Mouse (Mus musculus) layer of hippocampus, adult 2 months (tissue): Measurements from ENCODE around the gene Aaed1. TPM values are rescaled to one million over a fixed set of nuclear protein-coding genes. Genes with fewer than 3 reads are reported as not detected.
A peak's percentile ranks its signal among the peaks of the same experiment; 100 is the strongest.

Experiments
- DNase-seq, 2 experiments: peaks; one replicate each; pipeline ENCODE4 v3.0.0; 2022; ENCODE audit warnings: low spot score in 2 of 2
- H3K27ac ChIP-seq: fragments of 200-600 bp; 2 replicates; pipeline ENCODE4 v1.8.1; 2022
- H3K4me3 ChIP-seq: fragments of 200-600 bp; 2 replicates; pipeline ENCODE4 v1.8.1; 2022; ENCODE audit warnings: mild to moderate bottlenecking
- CTCF ChIP-seq: fragments of 200-600 bp; conservative IDR thresholded peaks from 2 replicates; pipeline ENCODE4 v1.8.1; 2022; ENCODE audit warnings: antibody characterized with exemption, mild to moderate bottlenecking, moderate library complexity
- total RNA-seq, 2 experiments: library from RNA; stranded (reverse); gene quantifications; 2 replicates each; pipeline ENCODE4 v1.2.3; 2021

Gene Aaed1
- total RNA-seq, 2 experiments from 2014 or later, result 15.2 to 16.4 TPM

DNA sequence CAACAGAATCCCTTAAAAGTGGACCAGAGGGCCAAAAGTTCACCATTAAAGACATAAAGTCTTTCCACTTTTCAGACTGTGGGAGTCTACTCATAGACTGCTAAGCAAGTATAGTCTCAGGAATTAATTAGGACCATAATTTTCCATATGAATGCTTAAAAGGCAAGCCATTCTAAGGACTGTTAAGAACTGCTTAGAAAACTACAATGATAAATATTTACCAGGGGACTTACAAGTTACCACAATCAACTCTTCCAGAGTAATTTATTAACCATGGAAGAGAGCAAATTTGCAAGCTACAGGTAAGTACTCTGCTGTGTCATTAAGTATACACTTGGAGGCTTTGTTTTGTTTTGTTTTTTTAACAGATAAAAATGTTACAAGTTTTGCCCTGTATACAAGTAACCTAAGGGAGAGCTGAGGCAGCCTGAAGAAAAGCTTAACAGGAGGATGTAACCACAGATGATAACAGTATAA lies 74.8 kb downstream of the Aaed1 start:
- H3K4me3 ChIP-seq, result no peak overlapping the region
- DNase-seq, result no peak
- H3K27ac ChIP-seq, result no peak overlapping the region
- no peak for TF ChIP-seq CTCF

DNA sequence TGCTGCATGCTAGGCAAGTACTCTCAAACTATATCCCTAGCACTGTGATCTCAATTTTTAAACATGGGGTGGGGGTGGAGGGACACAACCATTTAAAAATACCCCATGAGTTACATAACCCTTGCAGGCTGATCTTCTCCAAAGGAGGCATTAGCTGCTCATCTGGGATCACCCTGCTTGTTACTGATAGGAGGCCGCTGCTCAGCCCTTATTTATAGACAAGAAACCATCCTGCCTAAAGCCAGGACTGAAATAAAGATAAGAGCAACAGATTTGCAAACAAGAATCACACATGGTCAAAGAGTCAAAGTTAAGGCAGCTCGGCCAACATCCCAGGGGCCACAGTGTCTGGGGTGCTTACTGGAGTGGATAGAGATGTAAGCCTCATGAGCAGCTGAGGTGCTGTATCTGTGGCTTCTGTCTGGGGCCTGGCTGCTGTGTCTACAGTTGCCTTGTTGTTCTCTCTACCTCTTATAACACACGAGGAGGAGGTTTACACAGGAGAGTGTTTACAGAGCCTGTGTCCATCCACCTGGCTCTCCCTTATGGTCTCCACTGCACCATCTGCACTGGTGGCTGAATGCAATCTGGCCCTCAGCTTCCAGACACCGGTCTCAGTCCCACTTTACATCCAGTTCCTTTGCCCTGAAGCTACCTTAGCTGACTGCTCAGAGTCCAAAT lies 75.4 kb downstream of the Aaed1 start:
- DNase-seq, result no peak
- TF ChIP-seq CTCF, result no peak
- no peak overlapping the region for H3K27ac ChIP-seq
- no peak overlapping the region for H3K4me3 ChIP-seq

DNA sequence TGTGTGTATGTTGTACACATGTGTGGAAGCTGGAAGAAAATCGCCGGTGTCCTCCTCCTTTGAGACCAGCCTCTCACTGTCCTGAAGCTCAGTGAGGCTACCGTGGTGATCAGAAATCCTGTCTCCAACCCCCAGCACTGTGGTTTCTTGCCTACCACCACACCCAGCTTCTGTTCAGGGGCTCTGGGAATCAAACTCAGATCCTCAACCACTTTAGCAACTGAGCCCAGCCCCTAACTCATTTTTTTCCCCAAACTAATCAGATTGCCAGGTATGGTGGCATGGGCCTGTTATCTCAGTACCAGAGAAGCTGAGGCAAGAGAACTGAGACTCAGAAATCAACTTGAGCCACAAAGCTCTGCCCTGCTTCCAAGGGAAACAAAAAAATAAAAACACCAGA lies 76.7 kb downstream of the Aaed1 start:
- no peak overlapping the region for H3K4me3 ChIP-seq
- TF ChIP-seq CTCF, result no peak
- no peak for DNase-seq
- no peak overlapping the region for H3K27ac ChIP-seq

- peak in 1 of 2 experiments; percentile 28 for DNase-seq
- TF ChIP-seq CTCF, result no peak
- Histone ChIP-seq H3K27ac (no peak overlapping the region), H3K4me3 (no peak overlapping the region)
Observed at GRCm38 (mm10) chr13:64235062-64235715, 77.3 kb downstream of the Aaed1 start.

DNA sequence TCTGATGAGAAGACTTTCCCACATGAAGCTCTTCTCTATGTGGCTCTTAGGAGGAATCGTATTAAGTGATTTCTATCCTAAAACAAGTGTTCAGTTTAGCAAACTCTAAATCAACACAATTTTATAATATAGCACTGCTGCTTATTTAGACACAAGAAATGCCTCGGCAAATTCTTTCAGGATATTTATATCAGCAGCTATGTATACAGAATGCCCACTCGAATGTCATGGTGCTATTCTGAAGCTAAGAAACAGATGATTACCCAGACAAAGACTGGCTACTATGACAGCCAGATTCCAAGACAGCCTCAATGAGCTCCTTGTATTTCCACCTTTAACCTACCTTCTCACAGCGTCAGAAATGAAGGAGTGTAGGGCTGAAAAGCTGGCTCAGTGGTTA lies 79.4 kb downstream of the Aaed1 start:
- DNase-seq, result no peak
- no peak overlapping the region for H3K4me3 ChIP-seq
- no peak for TF ChIP-seq CTCF
- no peak overlapping the region for H3K27ac ChIP-seq

DNA sequence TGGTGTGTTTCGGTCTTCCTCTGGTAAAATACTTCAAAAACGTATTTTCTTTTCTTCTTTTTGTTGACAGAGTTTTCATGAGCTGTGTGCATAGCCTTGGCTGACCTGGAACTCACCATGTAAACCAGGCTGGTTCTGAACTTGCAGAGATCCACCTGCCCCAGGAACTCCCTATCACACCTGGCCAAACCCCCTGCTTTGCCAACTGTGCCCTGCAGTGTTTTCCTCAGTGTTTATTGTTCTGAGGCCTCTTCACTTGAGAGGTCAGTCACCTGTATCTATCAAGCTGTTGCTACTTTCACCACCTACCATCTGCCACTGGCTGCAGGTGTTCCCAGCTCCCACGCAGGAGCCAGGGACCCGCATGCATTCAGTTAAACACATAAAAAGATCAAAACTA lies 85.8 kb downstream of the Aaed1 start:
- DNase-seq, result no peak
- H3K4me3 ChIP-seq, result no peak overlapping the region
- H3K27ac ChIP-seq, result no peak overlapping the region
- TF ChIP-seq CTCF, result no peak

- DNase-seq, result no peak
- TF ChIP-seq CTCF, result no peak
- no peak overlapping the region for H3K27ac ChIP-seq
- H3K4me3 ChIP-seq, result no peak overlapping the region
Observed at GRCm38 (mm10) chr13:64225738-64226137, 86.8 kb downstream of the Aaed1 start.

Other genes starting within 250 kb of the Aaed1 start
- gene Hsd17b3, start 223.5 kb downstream of the Aaed1 start, total RNA-seq, result not detected
- 1 to 10 TPM in 1 of 2 experiments, under 1 TPM in 1; 0.69 to 1.1 TPM for gene Slc35d2, start 183.3 kb downstream of the Aaed1 start, total RNA-seq
- gene Zfp367, start 159.5 kb downstream of the Aaed1 start, total RNA-seq, result 10 to 100 TPM; 15.9 to 18.7 TPM
- 100 to 1,000 TPM; 147 to 149 TPM for gene Habp4, start 150.9 kb downstream of the Aaed1 start, total RNA-seq
- gene Cdc14b, start 37.4 kb downstream of the Aaed1 start, total RNA-seq, result 10 to 100 TPM in 1 of 2 experiments, 1 to 10 TPM in 1; 9.8 to 14.2 TPM
- 100 to 1,000 TPM; 111 to 113 TPM for gene Ctsl, start 58.2 kb upstream of the Aaed1 start, total RNA-seq
- 10 to 100 TPM; 10.4 to 12.0 TPM for gene Cdk20, start 119.6 kb upstream of the Aaed1 start, total RNA-seq
- not detected for gene Fam240b, start 185.1 kb upstream of the Aaed1 start, total RNA-seq